ENCODE assay signal across 8 mouse cellular contexts in genomic region chr5:106002330-106002729, GRCm38 (mm10).
DNase-seq lines count a peak whose midpoint lies in the region; ATAC-seq lines count a peak whose summit lies in the region.

No protein-coding gene starts in this region.

- H3K4me3 ChIP-seq in forebrain, embryonic 11.5 days (ENCODE audit: low read depth, low read length): no peak overlapping the region
- no peak overlapping the region for H3K4me3 ChIP-seq in forebrain, embryonic 12.5 days (replicated peaks)
- no peak overlapping the region for H3K4me3 ChIP-seq in midbrain, embryonic 13.5 days (replicated peaks)

- no peaks in the 10 kb centered on the region; the same call in 1 of the 2 replicates for H3K4me1 ChIP-seq in forebrain, embryonic 11.5 days (replicated peaks; ENCODE audit: control insufficient read depth, insufficient read depth, low read length)
- peaks cover 20% of the 10 kb centered on the region for H3K4me1 ChIP-seq in forebrain, embryonic 12.5 days
- peaks cover 32% of the 10 kb centered on the region for H3K4me1 ChIP-seq in midbrain, embryonic 13.5 days (replicated peaks)

- no peaks in the 10 kb centered on the region for H3K36me3 ChIP-seq in forebrain, embryonic 11.5 days (ENCODE audit: control insufficient read depth, insufficient read depth, low read length)
- H3K36me3 ChIP-seq in forebrain, embryonic 12.5 days (replicated peaks): no peaks in the 10 kb centered on the region
- H3K36me3 ChIP-seq in midbrain, embryonic 13.5 days: no peaks in the 10 kb centered on the region

- no peak for DNase-seq in forebrain, embryonic 11.5 days (ENCODE audit: low spot score)
- peak; percentile 35 for DNase-seq in left cerebral cortex, postnatal 14 days (ENCODE audit: low spot score in 2 of 2)
- DNase-seq in left cerebral cortex, adult 11 months (ENCODE audit: low spot score): no peak
- DNase-seq in cerebellum, postnatal 36 days: peak; percentile 49 to 61
- no peak for DNase-seq in right cerebral cortex, postnatal 4 days
- no peak for DNase-seq in Muller cell, postnatal 12 days (ENCODE audit: inconsistent ontology term)

- no peak overlapping the region for H3K9ac ChIP-seq in forebrain, embryonic 11.5 days (ENCODE audit: low read length)
- H3K9ac ChIP-seq in forebrain, embryonic 12.5 days: no peak overlapping the region
- no peak overlapping the region for H3K9ac ChIP-seq in midbrain, embryonic 13.5 days (replicated peaks)

- H3K27me3 ChIP-seq in forebrain, embryonic 11.5 days (ENCODE audit: control insufficient read depth, insufficient read depth, low read length): no peaks in the 10 kb centered on the region
- peaks cover 40% of the 10 kb centered on the region for H3K27me3 ChIP-seq in forebrain, embryonic 12.5 days
- H3K27me3 ChIP-seq in midbrain, embryonic 13.5 days: peaks cover 7% of the 10 kb centered on the region; the same call in 1 of the 2 replicates

- intact Hi-C loops in left cerebral cortex, postnatal 14 days (cut with DNase I): loop anchor here (5.0 kb wide), 1 partner anchor 460 kb away; no protein-coding TSS in a partner anchor

- H3K4me2 ChIP-seq in forebrain, embryonic 11.5 days (ENCODE audit: low read depth, low read length, severe bottlenecking): no peak overlapping the region
- no peak overlapping the region for H3K4me2 ChIP-seq in forebrain, embryonic 12.5 days
- no peak overlapping the region for H3K4me2 ChIP-seq in midbrain, embryonic 13.5 days (replicated peaks)

- H3K27ac ChIP-seq in forebrain, embryonic 11.5 days (ENCODE audit: low read depth, low read length): no peak overlapping the region
- H3K27ac ChIP-seq in forebrain, embryonic 12.5 days: no peak overlapping the region
- H3K27ac ChIP-seq in midbrain, embryonic 13.5 days: 0 out of 2 replicates have a peak overlapping the region, but pooled peaks have one; percentile 5

- 0 out of 2 replicates have a peak, but pooled peaks have one; percentile 39 for ATAC-seq in forebrain, embryonic 11.5 days (replicated peaks; ENCODE audit: low FRiP score)
- ATAC-seq in forebrain, embryonic 12.5 days (ENCODE audit: low FRiP score): no peak
- peak; percentile 44; the same call in 1 of the 2 replicates for ATAC-seq in midbrain, embryonic 13.5 days

- H3K9me3 ChIP-seq in forebrain, embryonic 11.5 days (ENCODE audit: control insufficient read depth, low read length): no peaks in the 10 kb centered on the region
- H3K9me3 ChIP-seq in forebrain, embryonic 12.5 days: no peaks in the 10 kb centered on the region
- H3K9me3 ChIP-seq in midbrain, embryonic 13.5 days: no peaks in the 10 kb centered on the region

- 33% methylated on average over 7 of the region's 7 CpGs for WGBS in forebrain, embryonic 11.5 days
- WGBS in forebrain, embryonic 12.5 days: 35% methylated on average over 7 of the region's 7 CpGs
- WGBS in midbrain, embryonic 13.5 days: 23% methylated on average over 7 of the region's 7 CpGs

Comparison
In these comparisons a context has a peak if more than half of its experiments do, and no peak if none do; other contexts are left out.
1. DNase-seq: peak in left cerebral cortex, postnatal 14 days (2 of 2) and cerebellum, postnatal 36 days (2 of 2); none in forebrain, embryonic 11.5 days (single experiment), left cerebral cortex, adult 11 months (single experiment), right cerebral cortex, postnatal 4 days (single experiment) and Muller cell, postnatal 12 days (single experiment).